Mouse (Mus musculus): ENCODE measurements around the gene Txnrd2. TPM values are rescaled to one million over a fixed set of nuclear protein-coding genes. Genes with fewer than 3 reads are reported as not detected.

The Txnrd2 gene
- polyA plus RNA-seq, 1 experiment, result 19.4 TPM

DNA sequence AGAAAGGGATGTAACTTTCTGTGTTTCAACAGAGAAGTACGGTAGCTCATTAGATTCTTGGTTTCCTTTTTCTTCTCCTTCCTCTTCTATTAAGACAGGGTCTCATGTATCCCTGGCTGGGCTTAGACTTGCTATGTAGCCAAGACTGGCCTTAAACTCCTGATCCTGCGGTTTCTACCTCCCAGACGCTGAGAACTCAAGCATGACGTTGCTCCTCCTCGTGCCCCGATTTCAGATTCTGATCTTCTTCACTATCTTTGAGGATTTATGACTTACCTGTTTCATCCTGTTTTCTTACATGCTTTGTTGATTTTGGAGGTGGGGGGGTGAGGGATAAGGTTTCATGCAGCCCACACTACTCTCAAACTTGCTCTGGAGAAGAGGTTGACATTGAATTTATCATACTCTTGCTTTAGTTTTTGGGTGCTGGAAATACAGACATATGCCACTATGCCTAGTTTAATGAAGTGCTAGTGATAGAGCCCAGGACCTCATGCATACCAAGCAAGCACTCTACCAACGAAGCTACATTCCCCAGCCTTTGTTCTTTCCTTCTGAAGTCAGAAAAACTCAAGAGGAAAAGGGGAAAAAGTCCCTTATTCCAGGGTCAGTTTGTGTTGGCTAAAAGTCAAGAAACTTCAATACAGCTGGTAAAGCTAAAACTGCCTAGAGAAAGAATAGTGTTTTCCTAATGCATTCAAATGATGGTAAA lies 2.8 kb upstream of the Txnrd2 start:
- TF ChIP-seq CTCF (IDR thresholded peaks at IDR 0.05; ENCODE audit: insufficient read depth, low read length) (no peak), POLR2A (IDR thresholded peaks at IDR 0.05; ENCODE audit: borderline replicate concordance, extremely low read depth, low read depth, low read length) (no peak)
- Histone ChIP-seq H3K4me1 (ENCODE audit: control insufficient read depth, insufficient read depth, low read length) (peaks cover 17% of the 10 kb centered on the region), H3K4me3 (replicated peaks; ENCODE audit: extremely low read depth, low read depth, low read length) (no peak overlapping the region)
- 69% methylated on average over 7 of the region's 7 CpGs for WGBS
- no peak for DNase-seq

DNA sequence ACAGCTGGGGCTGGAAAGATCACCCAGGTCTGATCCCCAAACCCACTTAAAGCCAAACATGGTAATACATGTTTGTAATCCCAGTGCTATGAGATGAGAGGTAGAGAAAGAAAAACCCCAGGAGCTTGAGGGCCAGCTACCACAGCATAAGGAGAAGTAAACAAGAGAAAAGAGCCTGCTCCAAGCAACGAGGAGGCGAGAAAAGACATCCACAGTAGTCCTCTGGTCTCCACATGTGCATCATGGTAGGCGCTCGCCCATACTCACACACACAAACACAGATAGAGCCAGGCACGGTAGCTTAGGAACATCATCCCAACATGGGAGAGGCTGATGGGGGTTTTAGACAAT lies 2.3 kb upstream of the Txnrd2 start:
- Histone ChIP-seq H3K4me3 (replicated peaks; ENCODE audit: extremely low read depth, low read depth, low read length) (no peak overlapping the region), H3K4me1 (ENCODE audit: control insufficient read depth, insufficient read depth, low read length) (peaks cover 17% of the 10 kb centered on the region)
- no peak for DNase-seq
- 68% methylated on average over 5 of the region's 5 CpGs for WGBS
- TF ChIP-seq POLR2A (IDR thresholded peaks at IDR 0.05; ENCODE audit: borderline replicate concordance, extremely low read depth, low read depth, low read length) (no peak), CTCF (IDR thresholded peaks at IDR 0.05; ENCODE audit: insufficient read depth, low read length) (no peak)

- Histone ChIP-seq H3K4me1 (ENCODE audit: control insufficient read depth, insufficient read depth, low read length) (peaks cover 17% of the 10 kb centered on the region), H3K4me3 (replicated peaks; ENCODE audit: extremely low read depth, low read depth, low read length) (no peak overlapping the region)
- DNase-seq, result no peak
- whole genome bisulfite sequencing, result 58% methylated on average over 11 of the region's 11 CpGs
- TF ChIP-seq CTCF (IDR thresholded peaks at IDR 0.05; ENCODE audit: insufficient read depth, low read length) (no peak), POLR2A (IDR thresholded peaks at IDR 0.05; ENCODE audit: borderline replicate concordance, extremely low read depth, low read depth, low read length) (no peak)
Measured at GRCm38 (mm10) chr16:18424364-18425045, 1.7 kb upstream of the Txnrd2 start.

- no peak for TF ChIP-seq POLR2A (IDR thresholded peaks at IDR 0.05; ENCODE audit: borderline replicate concordance, extremely low read depth, low read depth, low read length)
- TF ChIP-seq CTCF (IDR thresholded peaks at IDR 0.05; ENCODE audit: insufficient read depth, low read length), result no peak
- no peak for DNase-seq
- H3K4me3 ChIP-seq (replicated peaks; ENCODE audit: extremely low read depth, low read depth, low read length), result peak overlapping the region; percentile 98
- 10% methylated on average over 10 of the region's 10 CpGs for WGBS
- H3K4me1 ChIP-seq (ENCODE audit: control insufficient read depth, insufficient read depth, low read length), result peaks cover 17% of the 10 kb centered on the region
Measured at GRCm38 (mm10) chr16:18425475-18426214, 539 bp upstream of the Txnrd2 start.

DNA sequence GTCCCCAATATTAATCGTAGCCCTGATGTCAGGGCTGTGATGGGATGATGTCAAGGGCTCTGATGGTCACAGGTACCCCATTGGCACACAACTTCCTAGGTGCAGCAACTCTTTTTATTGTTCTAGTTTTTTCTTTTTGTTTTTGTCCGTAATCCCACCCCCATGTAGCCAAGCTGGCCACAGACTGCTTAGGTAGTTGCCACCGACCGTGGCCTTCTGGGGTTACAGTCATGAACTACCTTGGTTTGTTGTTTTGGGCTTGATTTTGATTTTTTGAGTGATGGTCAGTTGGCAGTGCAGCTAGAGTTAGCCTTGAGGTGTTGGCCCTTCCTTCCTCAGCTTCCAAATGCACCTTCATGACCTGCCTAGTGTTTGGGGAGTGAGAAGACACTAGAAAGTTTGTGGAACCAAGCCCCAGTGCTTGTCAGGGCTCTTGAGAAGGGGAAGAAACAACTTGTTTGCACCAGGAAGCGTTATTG lies 657 bp downstream of the Txnrd2 start, which contains the start of gene Comt:
Comt (minus strand) TSS at position 51 of the 479 bp plus-strand sequence.
- no peak for DNase-seq
- TF ChIP-seq POLR2A (IDR thresholded peaks at IDR 0.05; ENCODE audit: borderline replicate concordance, extremely low read depth, low read depth, low read length) (no peak), CTCF (IDR thresholded peaks at IDR 0.05; ENCODE audit: insufficient read depth, low read length) (no peak)
- WGBS, result 53% methylated on average over 5 of the region's 5 CpGs
- H3K4me3 ChIP-seq (replicated peaks; ENCODE audit: extremely low read depth, low read depth, low read length), result peak within 1 kb of the TSS; percentile 98
- peaks cover 17% of the 10 kb centered on the region for H3K4me1 ChIP-seq (ENCODE audit: control insufficient read depth, insufficient read depth, low read length)

DNA sequence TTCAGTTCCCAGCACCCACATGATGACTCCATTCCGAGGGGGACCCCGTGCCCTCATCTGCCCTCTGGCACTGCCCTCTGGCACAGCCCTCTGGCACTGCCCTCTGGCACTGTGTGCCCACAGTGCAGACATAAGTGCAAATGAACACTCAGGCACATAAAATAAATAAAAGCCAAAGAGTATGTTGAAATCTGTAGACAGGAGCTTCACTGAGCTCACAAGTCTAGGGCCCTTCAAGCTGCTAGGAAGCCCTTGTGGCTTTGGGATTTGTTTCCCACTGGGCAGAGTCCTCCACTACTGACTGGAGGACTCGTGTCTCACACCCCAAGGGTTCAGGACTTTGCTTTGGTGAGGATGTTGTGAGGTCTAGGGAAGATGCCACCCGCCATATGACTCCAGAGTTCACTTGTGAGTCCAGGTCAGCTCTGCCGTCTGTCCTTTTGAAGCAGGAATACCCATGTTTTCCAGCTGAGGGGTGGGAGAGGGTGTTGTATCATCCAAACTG lies 1.9 kb downstream of the Txnrd2 start:
- Histone ChIP-seq H3K4me1 (ENCODE audit: control insufficient read depth, insufficient read depth, low read length) (peaks cover 17% of the 10 kb centered on the region), H3K4me3 (replicated peaks; ENCODE audit: extremely low read depth, low read depth, low read length) (no peak overlapping the region)
- TF ChIP-seq CTCF (IDR thresholded peaks at IDR 0.05; ENCODE audit: insufficient read depth, low read length), result no peak
- no peak for TF ChIP-seq POLR2A (IDR thresholded peaks at IDR 0.05; ENCODE audit: borderline replicate concordance, extremely low read depth, low read depth, low read length)
- peak; percentile 30 for DNase-seq
- WGBS, result 79% methylated on average over 5 of the region's 5 CpGs

GRCm38 (mm10) chr16:18428516-18429042 lies 2.4 kb downstream of the Txnrd2 start:
- Histone ChIP-seq H3K4me1 (ENCODE audit: control insufficient read depth, insufficient read depth, low read length) (peaks cover 17% of the 10 kb centered on the region), H3K4me3 (replicated peaks; ENCODE audit: extremely low read depth, low read depth, low read length) (no peak overlapping the region)
- no peak for DNase-seq
- no peak for TF ChIP-seq POLR2A (IDR thresholded peaks at IDR 0.05; ENCODE audit: borderline replicate concordance, extremely low read depth, low read depth, low read length)
- no peak for TF ChIP-seq CTCF (IDR thresholded peaks at IDR 0.05; ENCODE audit: insufficient read depth, low read length)
- 77% methylated on average over 7 of the region's 7 CpGs for WGBS

- TF ChIP-seq POLR2A (IDR thresholded peaks at IDR 0.05; ENCODE audit: borderline replicate concordance, extremely low read depth, low read depth, low read length) (no peak), CTCF (IDR thresholded peaks at IDR 0.05; ENCODE audit: insufficient read depth, low read length) (no peak)
- no peak for DNase-seq
- Histone ChIP-seq H3K4me3 (replicated peaks; ENCODE audit: extremely low read depth, low read depth, low read length) (no peak overlapping the region), H3K4me1 (ENCODE audit: control insufficient read depth, insufficient read depth, low read length) (peaks cover 12% of the 10 kb centered on the region)
- 88% methylated on average over 8 of the region's 8 CpGs for WGBS
Measured at GRCm38 (mm10) chr16:18429641-18430040, 3.5 kb downstream of the Txnrd2 start.

DNA sequence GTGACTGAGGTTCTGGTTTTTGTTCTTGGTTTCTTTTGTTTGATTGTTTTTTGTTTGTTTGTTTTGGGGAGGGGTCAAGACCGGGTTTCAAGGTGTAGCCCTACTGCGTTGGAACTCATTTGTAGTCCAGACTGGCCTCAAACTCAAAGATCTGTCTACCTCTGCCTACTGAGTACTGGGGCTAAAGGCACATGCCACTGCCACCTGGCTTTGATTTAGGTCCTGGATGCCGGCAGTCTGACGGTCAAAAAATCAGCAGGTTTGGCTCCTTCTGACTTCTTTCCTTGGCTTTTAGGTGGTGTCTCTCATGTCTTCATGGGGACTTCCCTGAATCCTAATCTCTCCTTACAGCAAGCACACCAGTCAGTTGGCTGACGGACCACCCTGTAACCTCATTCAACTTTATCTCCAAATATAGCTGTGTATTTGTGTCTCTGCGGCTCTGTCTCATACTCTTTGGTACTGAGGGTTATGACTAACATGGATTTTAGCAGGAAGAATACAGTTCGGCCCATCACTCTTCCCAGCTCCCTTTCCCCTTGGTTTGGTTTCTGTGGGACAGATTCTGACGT lies 4.5 kb downstream of the Txnrd2 start:
- H3K4me1 ChIP-seq (ENCODE audit: control insufficient read depth, insufficient read depth, low read length), result peaks cover 6% of the 10 kb centered on the region; the same call in 1 of the 2 replicates
- WGBS, result 81% methylated on average over 8 of the region's 8 CpGs
- no peak for DNase-seq
- no peak for TF ChIP-seq CTCF (IDR thresholded peaks at IDR 0.05; ENCODE audit: insufficient read depth, low read length)
- TF ChIP-seq POLR2A (IDR thresholded peaks at IDR 0.05; ENCODE audit: borderline replicate concordance, extremely low read depth, low read depth, low read length), result no peak
- H3K4me3 ChIP-seq (replicated peaks; ENCODE audit: extremely low read depth, low read depth, low read length), result no peak overlapping the region

Measured in lung, adult 2 months (tissue).